Comparison of ENCODE assay signal across 17 mouse cellular contexts in the genomic region with DNA sequence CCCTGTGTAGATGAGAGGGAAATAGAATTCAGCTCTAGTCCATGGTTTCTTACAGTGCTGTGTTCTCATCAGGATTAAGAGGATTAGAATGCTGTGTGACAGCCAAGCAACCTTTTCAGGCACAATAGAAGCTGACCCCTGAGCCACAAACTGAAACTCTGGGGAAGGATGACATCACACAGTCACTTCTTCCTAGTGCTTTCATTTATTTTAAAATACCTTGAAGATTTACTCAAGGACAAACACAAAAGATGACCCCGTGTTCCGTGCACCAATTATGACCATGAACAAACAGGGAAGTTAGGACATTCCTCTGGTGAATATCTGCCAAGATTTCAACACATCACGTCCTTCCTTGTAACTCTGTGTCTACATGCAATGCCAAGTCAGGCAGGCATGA.
DNase-seq lines count a peak whose midpoint lies in the region; ATAC-seq and TF ChIP-seq lines count a peak whose summit lies in the region.
"Had no signal": no experiment of that assay in that cellular context is flagged by ENCODE, and none has a peak within 500 bp of the region (broad histone marks: within the 10 kb centered on the region; RNA-seq: fewer than 3 reads in every experiment).

No protein-coding gene starts in this region.

- no peak overlapping the region for H3K4me2 ChIP-seq in lung, postnatal 0 days (replicated peaks; ENCODE audit: low read depth, low read length)
- no peak overlapping the region for H3K4me2 ChIP-seq in hindbrain, embryonic 16.5 days (ENCODE audit: low read length)
- H3K4me2 ChIP-seq: embryonic facial prominence, embryonic 13.5 days; heart, embryonic 12.5 days; hindbrain, embryonic 12.5 days; neural tube, embryonic 15.5 days had no signal

- 13% methylated on average over 3 of the region's 3 CpGs for WGBS in lung, postnatal 0 days
- WGBS in olfactory bulb, adult 2 months, result 55% methylated on average over 3 of the region's 3 CpGs
- 68% methylated on average over 3 of the region's 3 CpGs for WGBS in hindbrain, embryonic 16.5 days

- H3K27me3 ChIP-seq in lung, postnatal 0 days (replicated peaks; ENCODE audit: insufficient read depth, low read length), result no peaks in the 10 kb centered on the region
- H3K27me3 ChIP-seq in hindbrain, embryonic 16.5 days (replicated peaks; ENCODE audit: control insufficient read depth, insufficient read depth, low read length), result no peaks in the 10 kb centered on the region
- H3K27me3 ChIP-seq: heart, embryonic 12.5 days; hindbrain, embryonic 12.5 days; neural tube, embryonic 15.5 days; Patski had no signal

- no peak for TF ChIP-seq CTCF in lung, postnatal 0 days (IDR thresholded peaks at IDR 0.05)
- TF ChIP-seq CTCF in olfactory bulb, adult 2 months (IDR thresholded peaks at IDR 0.05; ENCODE audit: insufficient read depth, low read depth, low read length), result no peak

- DNase-seq in heart, adult 11 months, result peak; percentile 61
- DNase-seq in heart, adult 18-20 months, result no peak
- peak; percentile 70 for DNase-seq in lung, postnatal 0 days (ENCODE audit: low spot score)
- DNase-seq in lung, postnatal 4 days, result no peak
- peak; percentile 85 for DNase-seq in gonadal fat pad, adult 2 months (ENCODE audit: low read depth)
- DNase-seq: cerebellum, adult 8-10 months; right cerebral cortex, postnatal 25 days; thymus, postnatal 25 days had no signal

- H3K4me3 ChIP-seq in lung, postnatal 0 days (ENCODE audit: low read depth, low read length), result no peak overlapping the region
- H3K4me3 ChIP-seq in olfactory bulb, adult 2 months (ENCODE audit: insufficient read depth, low read depth, low read length), result no peak overlapping the region
- no peak overlapping the region for H3K4me3 ChIP-seq in hindbrain, embryonic 16.5 days (ENCODE audit: low read length)
- H3K4me3 ChIP-seq: embryonic facial prominence, embryonic 13.5 days; heart, embryonic 12.5 days; hindbrain, embryonic 12.5 days; left cerebral cortex, adult 2 months; neural tube, embryonic 15.5 days had no signal

- H3K9ac ChIP-seq in lung, postnatal 0 days (replicated peaks; ENCODE audit: low read depth), result no peak overlapping the region
- H3K9ac ChIP-seq in hindbrain, embryonic 16.5 days (ENCODE audit: low read depth, low read length), result no peak overlapping the region
- H3K9ac ChIP-seq: embryonic facial prominence, embryonic 13.5 days; heart, embryonic 12.5 days; hindbrain, embryonic 12.5 days; liver, embryonic 14.5 days; neural tube, embryonic 15.5 days had no signal

- no peaks in the 10 kb centered on the region for H3K9me3 ChIP-seq in lung, postnatal 0 days (ENCODE audit: low read length)
- no peaks in the 10 kb centered on the region for H3K9me3 ChIP-seq in hindbrain, embryonic 16.5 days (ENCODE audit: control insufficient read depth, low read length)
- H3K9me3 ChIP-seq: embryonic facial prominence, embryonic 13.5 days; hindbrain, embryonic 12.5 days; neural tube, embryonic 15.5 days had no signal

- H3K36me3 ChIP-seq in lung, postnatal 0 days (ENCODE audit: insufficient read depth, low read length), result no peaks in the 10 kb centered on the region
- no peaks in the 10 kb centered on the region for H3K36me3 ChIP-seq in hindbrain, embryonic 16.5 days (ENCODE audit: control insufficient read depth, insufficient read depth, low read length)
- H3K36me3 ChIP-seq: embryonic facial prominence, embryonic 13.5 days; heart, embryonic 12.5 days; hindbrain, embryonic 12.5 days; neural tube, embryonic 15.5 days had no signal

- no peaks in the 10 kb centered on the region for H3K4me1 ChIP-seq in lung, postnatal 0 days (ENCODE audit: insufficient read depth, low read depth, low read length)
- no peaks in the 10 kb centered on the region for H3K4me1 ChIP-seq in olfactory bulb, adult 2 months (ENCODE audit: control insufficient read depth, insufficient read depth, low read length)
- H3K4me1 ChIP-seq in hindbrain, embryonic 16.5 days (ENCODE audit: control insufficient read depth, insufficient read depth, low read depth, low read length), result no peaks in the 10 kb centered on the region
- H3K4me1 ChIP-seq: embryonic facial prominence, embryonic 13.5 days; hindbrain, embryonic 12.5 days; neural tube, embryonic 15.5 days had no signal

- peak; percentile 56; the same call in 1 of the 2 replicates for TF ChIP-seq EP300 in lung, postnatal 0 days (IDR thresholded peaks at IDR 0.05)

- no peak for TF ChIP-seq POLR2A in olfactory bulb, adult 2 months (IDR thresholded peaks at IDR 0.05; ENCODE audit: insufficient read depth, low read depth, low read length)

- H3K27ac ChIP-seq in lung, postnatal 0 days (ENCODE audit: low read length), result peak overlapping the region; percentile 11; the same call in 1 of the 2 replicates
- H3K27ac ChIP-seq in olfactory bulb, adult 2 months (ENCODE audit: insufficient read depth, low read depth, low read length), result 0 out of 2 replicates have a peak overlapping the region, but pooled peaks have one; percentile 17
- no peak overlapping the region for H3K27ac ChIP-seq in hindbrain, embryonic 16.5 days (ENCODE audit: low read depth, low read length)
- H3K27ac ChIP-seq: embryonic facial prominence, embryonic 13.5 days; hindbrain, embryonic 12.5 days; left cerebral cortex, adult 2 months; liver, embryonic 14.5 days; neural tube, embryonic 15.5 days had no signal

- ATAC-seq in lung, postnatal 0 days, result peak; percentile 58
- no peak for ATAC-seq in hindbrain, embryonic 16.5 days
- ATAC-seq: Patski had no signal

Comparison
In these comparisons a context has a peak if more than half of its experiments do, and no peak if none do; other contexts are left out.
1. DNase-seq: peak in heart, adult 11 months (single experiment), lung, postnatal 0 days (single experiment) and gonadal fat pad, adult 2 months (single experiment); none in heart, adult 18-20 months (0 of 2) and lung, postnatal 4 days (0 of 2).